Mouse (Mus musculus) forebrain, embryonic 15.5 days (tissue): ENCODE results near the gene Mpig6b. TPM values are rescaled to one million over a fixed set of nuclear protein-coding genes. Genes with fewer than 3 reads are reported as not detected.
"Not testable (repeated sequence)": the region's sequence is repeated elsewhere in the genome, so short reads cannot be mapped to it uniquely, and the experiment has no call there.

Experiments used
- ATAC-seq: fragments of 200-750 bp; cut with Nextera tagmentation; replicated peaks from 2 replicates; pipeline ENCODE4 v1.8.0; 2017; ENCODE audit warnings: mild to moderate bottlenecking, moderate TSS enrichment, moderate library complexity
- H3K27ac ChIP-seq: fragments of 300-500 bp; sonication (generic); replicated peaks from 2 replicates; pipeline ENCODE4 v1.5.1; 2015; ENCODE audit warnings: mild to moderate bottlenecking, inconsistent platforms
- H3K27me3 ChIP-seq: fragments of 300-500 bp; sonication (generic); 2 replicates; pipeline ENCODE4 v1.6.1; 2015; ENCODE audit warnings: inconsistent platforms
- H3K36me3 ChIP-seq: fragments of 300-500 bp; sonication (generic); 2 replicates; pipeline ENCODE4 v1.6.1; 2015; ENCODE audit warnings: mild to moderate bottlenecking, inconsistent platforms
- H3K4me1 ChIP-seq: fragments of 300-500 bp; sonication (generic); 2 replicates; pipeline ENCODE4 v1.6.1; 2015; ENCODE audit warnings: inconsistent platforms
- H3K4me2 ChIP-seq: fragments of 300-500 bp; sonication (generic); replicated peaks from 2 replicates; pipeline ENCODE4 v1.6.1; 2015; ENCODE audit warnings: mild to moderate bottlenecking, inconsistent platforms
- H3K4me3 ChIP-seq: fragments of 300-500 bp; sonication (generic); 2 replicates; pipeline ENCODE4 v1.5.1; 2015; ENCODE audit warnings: mild to moderate bottlenecking, inconsistent platforms
- H3K9ac ChIP-seq: fragments of 300-500 bp; sonication (generic); replicated peaks from 2 replicates; pipeline ENCODE4 v1.6.1; 2015; ENCODE audit warnings: mild to moderate bottlenecking, inconsistent platforms
- H3K9me3 ChIP-seq: fragments of 300-500 bp; sonication (generic); 2 replicates; pipeline ENCODE4 v1.6.1; 2016; ENCODE audit warnings: inconsistent platforms
- WGBS: fragments of 180-500 bp; shearing (Covaris S2); methylation state at CpG from one replicate; pipeline ENCODE4 v1.1.7; 2015; ENCODE audit warnings: mixed read lengths; 5-methylcytosine and 5-hydroxymethylcytosine counted together
- polyA plus RNA-seq: library from polyadenylated mRNA; unstranded; fragments of >200 nt; fragmentation: Nextera tagmentation; extraction: Ambion mirVana; gene quantifications from 2 replicates; pipeline ENCODE4 v1.2.1, GENCODE M21; 2015

Gene Mpig6b
- polyA plus RNA-seq, 1 experiment from 2014 or later = 0.17 TPM

- Histone ChIP-seq H3K4me2 (peak overlapping the region; percentile 84), H3K9me3 (no peaks in the 10 kb centered on the region), H3K27me3 (no peaks in the 10 kb centered on the region), H3K27ac (no peak overlapping the region), H3K36me3 (no peaks in the 10 kb centered on the region), H3K4me1 (peaks cover 24% of the 10 kb centered on the region), H3K4me3 (peak overlapping the region; percentile 48), H3K9ac (no peak overlapping the region; the same call in 1 of the 2 replicates)
- ATAC-seq = no peak
- 87% methylated on average over 7 of the region's 7 CpGs for WGBS
Observed at GRCm38 (mm10) chr17:35044904-35045806, 20.8 kb downstream of the Mpig6b start.

- Histone ChIP-seq H3K4me3 (no peak overlapping the region), H3K4me2 (no peak overlapping the region), H3K9ac (no peak overlapping the region), H3K27ac (no peak overlapping the region), H3K9me3 (no peaks in the 10 kb centered on the region), H3K27me3 (no peaks in the 10 kb centered on the region), H3K36me3 (no peaks in the 10 kb centered on the region), H3K4me1 (peaks cover 13% of the 10 kb centered on the region; the same call in 1 of the 2 replicates)
- no peak for ATAC-seq
- WGBS = 89% methylated on average over 4 of the region's 4 CpGs
Observed at GRCm38 (mm10) chr17:35043794-35044193, 22.2 kb downstream of the Mpig6b start.

- H3K27ac ChIP-seq = no peak overlapping the region
- H3K4me3 ChIP-seq = no peak overlapping the region
- no peak overlapping the region for H3K9ac ChIP-seq
- 85% methylated on average over 11 of the region's 11 CpGs for WGBS
- no peak for ATAC-seq
- H3K9me3 ChIP-seq = no peaks in the 10 kb centered on the region
- H3K36me3 ChIP-seq = no peaks in the 10 kb centered on the region
- no peak overlapping the region for H3K4me2 ChIP-seq
- no peaks in the 10 kb centered on the region for H3K4me1 ChIP-seq
- H3K27me3 ChIP-seq = no peaks in the 10 kb centered on the region
Observed at GRCm38 (mm10) chr17:35039121-35039873, 26.7 kb downstream of the Mpig6b start.

- no peaks in the 10 kb centered on the region for H3K36me3 ChIP-seq
- H3K9me3 ChIP-seq = no peaks in the 10 kb centered on the region
- 76% methylated on average over 6 of the region's 6 CpGs for WGBS
- no peak overlapping the region for H3K4me2 ChIP-seq
- H3K9ac ChIP-seq = no peak overlapping the region
- H3K27me3 ChIP-seq = no peaks in the 10 kb centered on the region
- H3K27ac ChIP-seq = no peak overlapping the region
- H3K4me1 ChIP-seq = peaks cover 3% of the 10 kb centered on the region; the same call in 1 of the 2 replicates
- ATAC-seq = no peak
- no peak overlapping the region for H3K4me3 ChIP-seq
Observed at GRCm38 (mm10) chr17:35034896-35035295, 31.1 kb downstream of the Mpig6b start.

GRCm38 (mm10) chr17:35033703-35034102 lies 32.3 kb downstream of the Mpig6b start:
- WGBS = 89% methylated on average over 1 of the region's 1 CpGs
- not testable (repeated sequence) for ATAC-seq, H3K36me3 ChIP-seq, H3K4me2 ChIP-seq, H3K27me3 ChIP-seq, H3K4me1 ChIP-seq, H3K9me3 ChIP-seq, H3K27ac ChIP-seq, H3K4me3 ChIP-seq, H3K9ac ChIP-seq

GRCm38 (mm10) chr17:35032323-35032870 lies 33.6 kb downstream of the Mpig6b start:
- Histone ChIP-seq H3K27ac (no peak overlapping the region), H3K4me2 (no peak overlapping the region), H3K36me3 (no peaks in the 10 kb centered on the region), H3K4me3 (no peak overlapping the region), H3K9ac (no peak overlapping the region), H3K27me3 (no peaks in the 10 kb centered on the region), H3K4me1 (peaks cover 14% of the 10 kb centered on the region), H3K9me3 (no peaks in the 10 kb centered on the region)
- 76% methylated on average over 8 of the region's 8 CpGs for WGBS
- no peak for ATAC-seq

- 90% methylated on average over 7 of the region's 7 CpGs for WGBS
- Histone ChIP-seq H3K4me2 (no peak overlapping the region), H3K27ac (no peak overlapping the region), H3K36me3 (no peaks in the 10 kb centered on the region), H3K9ac (no peak overlapping the region), H3K4me1 (peaks cover 19% of the 10 kb centered on the region), H3K4me3 (no peak overlapping the region), H3K27me3 (no peaks in the 10 kb centered on the region), H3K9me3 (no peaks in the 10 kb centered on the region)
- no peak for ATAC-seq
Observed at GRCm38 (mm10) chr17:35031880-35032279, 34.1 kb downstream of the Mpig6b start.

- Histone ChIP-seq H3K4me2 (no peak overlapping the region), H3K9me3 (no peaks in the 10 kb centered on the region), H3K27me3 (no peaks in the 10 kb centered on the region), H3K36me3 (no peaks in the 10 kb centered on the region), H3K9ac (no peak overlapping the region), H3K27ac (no peak overlapping the region), H3K4me1 (peaks cover 24% of the 10 kb centered on the region), H3K4me3 (no peak overlapping the region)
- no peak for ATAC-seq
- 89% methylated on average over 11 of the region's 11 CpGs for WGBS
Observed at GRCm38 (mm10) chr17:35031272-35031671, 34.7 kb downstream of the Mpig6b start.

- WGBS = 34% methylated on average over 19 of the region's 19 CpGs
- no peak overlapping the region for H3K4me3 ChIP-seq
- H3K9me3 ChIP-seq = no peaks in the 10 kb centered on the region
- H3K27ac ChIP-seq = no peak overlapping the region
- H3K36me3 ChIP-seq = no peaks in the 10 kb centered on the region
- H3K27me3 ChIP-seq = no peaks in the 10 kb centered on the region
- ATAC-seq = no peak
- peaks cover 29% of the 10 kb centered on the region for H3K4me1 ChIP-seq
- H3K4me2 ChIP-seq = peak overlapping the region; percentile 13; the same call in 1 of the 2 replicates
- no peak overlapping the region for H3K9ac ChIP-seq
Observed at GRCm38 (mm10) chr17:35029691-35030532, 36.1 kb downstream of the Mpig6b start.

- Histone ChIP-seq H3K27ac (0 out of 2 replicates have a peak overlapping the region, but pooled peaks have one; percentile 66), H3K4me3 (no peak overlapping the region), H3K9me3 (no peaks in the 10 kb centered on the region), H3K4me1 (peaks cover 29% of the 10 kb centered on the region), H3K36me3 (no peaks in the 10 kb centered on the region), H3K27me3 (no peaks in the 10 kb centered on the region), H3K4me2 (no peak overlapping the region), H3K9ac (0 out of 2 replicates have a peak overlapping the region, but pooled peaks have one; percentile 3)
- 82% methylated on average over 2 of the region's 2 CpGs for WGBS
- ATAC-seq = no peak
Observed at GRCm38 (mm10) chr17:35028315-35028714, 37.7 kb downstream of the Mpig6b start.

GRCm38 (mm10) chr17:35027277-35028068 lies 38.5 kb downstream of the Mpig6b start, which contains the start of gene Sapcd1:
Gene Sapcd1 (minus strand): TSS chr17:35028016.
- peaks cover 29% of the 10 kb centered on the region for H3K4me1 ChIP-seq
- no peaks in the 10 kb centered on the region for H3K9me3 ChIP-seq
- H3K4me2 ChIP-seq = peak within 1 kb of the TSS; percentile 2; the same call in 1 of the 2 replicates
- ATAC-seq = peak; percentile 84
- no peaks in the 10 kb centered on the region for H3K27me3 ChIP-seq
- peak within 1 kb of the TSS; percentile 12; the same call in 1 of the 2 replicates for H3K9ac ChIP-seq
- H3K27ac ChIP-seq = peak within 1 kb of the TSS; percentile 66
- H3K4me3 ChIP-seq = no peak within 1 kb of the TSS
- 32% methylated on average over 13 of the region's 13 CpGs for WGBS
- no peaks in the 10 kb centered on the region for H3K36me3 ChIP-seq
